Mouse (Mus musculus) bone marrow macrophage, adult 2 months (primary cell): Measurements from ENCODE around the gene Slc25a48.

Source experiments
- CTCF ChIP-seq: IDR thresholded peaks from 2 replicates; pipeline ENCODE4 v1.5.1; 2012; ENCODE audit warnings: low read depth, mild to moderate bottlenecking, low read length, moderate library complexity
- POLR2A ChIP-seq: IDR thresholded peaks from 2 replicates; pipeline ENCODE4 v1.6.1; 2012; ENCODE audit warnings: mild to moderate bottlenecking, low read depth, low read length, borderline replicate concordance

- no peak for TF ChIP-seq CTCF
- no peak for TF ChIP-seq POLR2A
Measured at GRCm38 (mm10) chr13:56397572-56397971, 40.6 kb upstream of the Slc25a48 start.
